Mouse (Mus musculus) kidney, adult 9 months (tissue): Measurements from ENCODE around the gene Tab1.

Experiments used
- DNase-seq: peaks from one replicate; pipeline ENCODE4 v3.0.0; 2022

Tab1 gene

DNA sequence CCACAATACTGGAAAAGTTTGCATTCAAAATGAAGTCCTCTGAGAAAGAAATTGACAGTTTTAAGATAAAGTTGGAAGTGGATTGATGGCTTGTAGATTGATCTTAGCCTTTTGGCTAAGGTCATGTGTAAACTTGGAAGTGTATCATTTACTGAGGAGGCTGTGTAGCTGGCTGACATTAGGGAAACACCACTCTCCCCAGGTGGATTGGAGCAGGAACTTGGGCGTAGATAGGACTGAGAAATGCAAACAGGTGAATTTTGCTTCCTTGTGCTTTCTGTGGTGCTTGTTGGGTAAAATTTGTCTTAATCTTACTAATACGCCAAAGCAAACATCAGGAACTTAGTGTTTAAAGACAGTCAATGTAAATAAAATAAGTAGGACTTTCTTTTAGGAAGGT, 7.4 kb downstream of the Tab1 start:
- DNase-seq = no peak

DNA sequence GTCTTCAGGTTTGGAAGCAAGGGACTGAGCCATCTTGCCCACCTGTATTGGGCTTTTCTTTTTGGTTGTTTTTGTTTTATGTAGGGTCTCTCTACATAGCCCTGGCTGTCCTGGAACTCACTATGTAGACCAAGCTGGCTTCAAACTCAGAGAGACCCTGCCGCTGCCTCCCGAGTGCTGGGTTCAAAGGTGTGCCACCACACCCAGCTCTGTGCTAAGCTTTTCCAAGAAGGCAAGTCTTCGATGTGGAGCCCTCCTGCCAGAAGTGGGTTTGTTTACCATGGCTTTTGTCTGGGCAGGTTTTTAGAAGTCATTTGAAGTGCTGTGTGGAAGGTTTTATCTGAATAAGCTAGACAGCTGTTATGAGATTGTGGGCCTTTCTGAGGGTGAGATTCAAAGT, 8.0 kb downstream of the Tab1 start:
- DNase-seq = no peak

DNA sequence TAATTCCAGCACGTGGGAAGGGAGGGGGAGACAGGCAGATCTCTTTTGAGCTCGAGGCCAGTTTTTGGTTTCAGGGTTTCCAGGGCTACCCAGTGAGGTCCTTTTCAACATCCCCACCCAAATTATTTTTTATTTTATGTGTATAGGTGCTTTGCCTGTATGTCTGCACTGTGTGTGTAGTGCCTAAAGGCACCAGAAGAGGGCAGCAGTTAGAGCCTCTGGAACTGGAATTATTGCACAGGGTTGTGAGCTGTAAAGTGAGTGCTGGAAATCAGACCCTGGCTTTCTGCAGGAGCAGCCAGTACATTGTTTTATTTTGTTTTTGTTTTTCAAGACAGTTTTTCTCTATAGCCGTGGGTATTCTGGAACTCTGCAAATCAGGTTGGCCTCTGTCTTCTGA, 9.2 kb downstream of the Tab1 start:
- no peak for DNase-seq

DNA sequence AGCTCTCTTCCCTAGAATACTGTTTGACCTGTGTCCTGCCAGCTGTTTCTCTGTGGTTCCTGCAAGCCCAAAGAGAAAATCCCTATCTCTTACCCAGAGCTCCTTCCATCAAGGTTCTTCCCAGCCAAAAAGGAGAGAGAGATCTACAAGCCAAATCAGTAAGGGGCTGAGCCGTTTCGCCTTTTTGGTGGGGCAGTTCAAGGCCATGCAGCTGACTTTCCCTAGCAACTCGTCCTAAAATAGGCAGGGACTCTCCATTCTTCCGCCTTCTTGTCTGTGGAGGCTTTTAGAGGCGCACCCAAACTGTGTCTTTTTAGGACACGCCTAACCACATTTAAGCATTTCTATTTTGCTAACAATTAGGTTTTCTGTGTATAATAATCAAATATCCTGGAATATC, 10.8 kb downstream of the Tab1 start:
- no peak for DNase-seq

DNA sequence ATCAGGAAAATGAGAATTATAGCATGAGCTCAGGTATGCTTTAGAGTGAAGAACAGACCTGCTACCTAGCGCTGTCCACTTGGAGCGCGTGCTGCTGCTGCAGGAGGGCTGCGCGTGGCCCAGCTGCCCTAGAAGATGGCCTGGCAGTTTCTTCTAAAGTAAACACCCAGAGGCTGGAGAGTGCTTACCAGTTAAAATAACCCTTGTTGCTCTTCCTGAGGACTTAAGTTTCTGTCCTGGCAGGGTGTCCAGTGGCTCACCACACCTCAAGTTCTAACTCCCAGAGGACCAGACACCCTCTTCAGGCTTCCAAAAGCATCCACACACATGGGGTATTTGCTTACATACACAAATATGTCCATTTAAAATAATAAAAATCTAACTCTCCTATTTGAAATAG, 12.5 kb downstream of the Tab1 start:
- no peak for DNase-seq

DNA sequence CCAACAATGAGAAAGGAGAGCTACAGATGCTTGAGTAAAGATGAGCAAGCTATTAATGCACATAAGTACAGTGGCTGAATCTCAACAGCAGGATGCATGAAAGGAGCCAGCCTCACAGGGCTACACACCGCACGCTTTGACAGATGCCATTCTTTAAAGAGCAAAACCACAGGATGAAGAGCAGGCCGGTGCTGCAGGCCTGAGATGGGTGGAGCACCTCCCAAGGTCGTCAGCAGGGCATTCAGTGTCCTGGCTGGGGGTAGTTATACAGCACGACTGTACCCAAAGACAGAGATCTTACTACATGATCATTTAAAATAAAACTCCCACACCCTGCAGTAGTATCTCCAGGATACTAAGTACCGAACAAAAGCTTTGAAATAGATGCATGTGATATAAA, 13.2 kb downstream of the Tab1 start:
- no peak for DNase-seq

DNA sequence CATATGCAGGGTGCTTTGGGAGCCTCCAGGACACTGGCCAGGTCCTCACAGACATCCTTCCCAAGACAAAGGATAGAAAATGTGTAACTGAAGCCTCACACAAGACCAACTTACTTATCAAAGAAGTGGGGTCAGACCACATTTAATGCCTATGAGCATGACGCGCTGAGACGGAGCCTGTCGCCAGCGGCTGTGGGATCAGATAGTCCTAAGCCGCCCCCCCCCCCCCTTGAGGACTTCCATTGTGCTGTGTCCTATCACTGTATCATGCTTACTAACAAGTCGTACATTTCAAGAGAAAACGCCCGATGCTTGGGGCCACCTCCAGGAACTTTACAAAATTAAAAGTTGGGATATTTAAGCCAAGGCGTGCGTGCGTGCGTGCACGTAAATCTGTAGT, 14.2 kb downstream of the Tab1 start:
- DNase-seq = no peak

DNA sequence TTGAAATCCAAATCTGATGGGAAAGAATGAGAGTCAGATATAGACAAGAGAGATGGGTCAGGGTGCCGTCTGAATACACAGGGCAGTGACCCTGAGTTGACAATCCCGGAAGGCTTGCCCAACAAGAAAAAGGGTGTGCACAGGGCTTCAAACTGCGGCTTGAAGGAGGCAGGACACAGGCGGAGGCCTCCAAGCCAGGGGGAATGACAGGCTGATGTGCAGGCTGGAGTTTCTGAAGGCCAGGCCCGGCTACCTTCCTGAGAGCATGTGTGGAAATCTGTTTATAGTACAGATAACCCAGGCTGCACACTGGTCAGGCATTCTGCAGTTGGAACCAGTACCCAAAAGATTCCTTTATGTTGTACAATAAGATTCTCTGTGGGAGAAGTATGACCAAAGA, 14.6 kb downstream of the Tab1 start:
- no peak for DNase-seq

DNA sequence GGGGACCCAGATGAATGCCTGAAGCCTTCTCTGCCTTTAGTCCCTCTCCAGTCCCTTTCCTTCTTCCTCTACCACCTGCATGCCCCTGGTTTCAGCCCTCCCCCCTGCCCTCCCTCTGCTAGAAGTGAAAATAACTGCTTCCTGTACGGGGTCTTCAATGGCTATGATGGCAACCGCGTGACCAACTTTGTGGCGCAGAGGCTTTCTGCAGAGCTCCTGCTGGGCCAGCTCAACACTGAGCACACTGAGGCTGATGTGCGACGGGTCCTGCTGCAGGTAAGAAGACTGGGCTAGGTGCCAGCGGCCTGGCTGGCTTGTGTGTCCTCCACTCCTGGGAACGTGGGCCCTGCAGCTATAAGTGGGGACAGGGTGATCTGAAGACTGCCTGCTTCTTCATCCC, 15.6 kb downstream of the Tab1 start:
- no peak for DNase-seq

DNA sequence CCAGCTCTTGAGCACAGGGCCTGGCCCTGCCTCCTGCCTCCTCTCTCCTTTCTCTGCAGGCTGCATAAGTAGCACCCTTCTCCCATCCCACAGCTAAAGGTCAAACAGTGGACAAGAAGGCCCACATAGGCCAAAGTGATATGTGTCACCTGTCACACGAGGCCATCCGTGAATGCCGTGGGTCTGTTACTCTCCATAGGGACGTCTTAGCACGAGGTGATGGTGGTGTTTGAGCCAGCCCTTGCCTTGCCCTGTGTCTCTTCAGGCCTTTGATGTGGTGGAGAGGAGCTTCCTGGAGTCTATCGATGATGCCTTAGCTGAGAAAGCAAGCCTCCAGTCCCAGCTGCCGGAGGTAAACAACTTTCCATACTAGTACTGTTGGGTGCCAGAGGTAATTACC, 16.6 kb downstream of the Tab1 start:
- no peak for DNase-seq

DNA sequence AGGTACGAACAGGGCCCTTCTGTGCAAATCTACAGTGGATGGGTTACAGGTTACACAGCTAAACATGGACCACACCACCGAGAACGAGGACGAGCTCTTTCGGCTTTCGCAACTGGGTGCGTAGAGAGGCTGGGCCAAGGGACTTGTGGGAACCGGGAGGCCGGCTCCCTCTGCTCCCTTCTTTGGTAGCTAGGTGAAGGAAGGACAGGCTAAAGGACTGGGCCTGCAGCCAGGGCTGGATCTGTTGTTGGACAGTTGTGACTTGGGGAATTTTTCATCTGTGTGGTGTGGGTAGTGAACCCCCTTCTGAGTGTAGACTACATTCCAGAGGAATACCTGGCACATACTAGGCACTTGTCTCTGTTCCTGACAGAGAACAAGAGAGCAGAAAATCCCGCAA, 19.7 kb downstream of the Tab1 start:
- DNase-seq = no peak

DNA sequence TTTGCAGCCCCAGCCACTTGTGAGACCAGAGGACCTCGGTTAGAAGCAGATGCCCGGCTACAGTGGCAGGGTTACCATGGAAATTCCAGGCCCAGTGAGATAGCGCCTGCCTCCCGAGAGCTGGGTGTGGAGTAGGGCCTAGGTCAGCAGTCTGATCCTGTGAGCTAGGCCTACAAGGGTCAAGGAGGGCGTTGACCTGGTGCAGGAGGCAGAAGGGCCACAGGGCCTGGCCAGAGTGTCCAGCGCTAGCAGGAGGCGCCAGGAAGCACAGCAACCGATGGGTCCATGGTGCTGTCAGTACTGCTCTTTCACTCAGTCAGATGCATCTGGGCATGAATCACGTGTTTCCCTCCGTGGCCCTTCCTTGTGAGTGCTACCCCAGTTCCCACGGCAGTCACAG, 20.8 kb downstream of the Tab1 start:
- no peak for DNase-seq

DNA sequence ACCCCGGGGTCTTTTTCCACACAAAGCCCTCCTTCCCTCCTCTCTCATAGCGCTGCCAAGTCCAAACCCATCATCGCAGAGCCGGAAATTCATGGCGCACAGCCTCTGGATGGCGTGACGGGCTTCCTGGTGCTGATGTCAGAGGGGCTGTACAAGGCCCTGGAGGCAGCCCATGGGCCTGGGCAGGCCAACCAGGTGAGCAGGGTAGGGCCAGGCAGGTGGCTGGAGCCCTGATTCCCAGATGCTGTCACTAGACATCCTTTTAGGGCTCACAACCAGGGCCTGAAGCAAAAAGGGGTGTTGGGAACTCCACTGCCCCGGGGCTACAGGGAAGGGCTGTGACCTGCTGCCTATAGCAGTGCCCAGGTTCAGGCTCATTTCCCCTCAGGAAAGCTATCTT, 22.8 kb downstream of the Tab1 start:
- DNase-seq = no peak

DNA sequence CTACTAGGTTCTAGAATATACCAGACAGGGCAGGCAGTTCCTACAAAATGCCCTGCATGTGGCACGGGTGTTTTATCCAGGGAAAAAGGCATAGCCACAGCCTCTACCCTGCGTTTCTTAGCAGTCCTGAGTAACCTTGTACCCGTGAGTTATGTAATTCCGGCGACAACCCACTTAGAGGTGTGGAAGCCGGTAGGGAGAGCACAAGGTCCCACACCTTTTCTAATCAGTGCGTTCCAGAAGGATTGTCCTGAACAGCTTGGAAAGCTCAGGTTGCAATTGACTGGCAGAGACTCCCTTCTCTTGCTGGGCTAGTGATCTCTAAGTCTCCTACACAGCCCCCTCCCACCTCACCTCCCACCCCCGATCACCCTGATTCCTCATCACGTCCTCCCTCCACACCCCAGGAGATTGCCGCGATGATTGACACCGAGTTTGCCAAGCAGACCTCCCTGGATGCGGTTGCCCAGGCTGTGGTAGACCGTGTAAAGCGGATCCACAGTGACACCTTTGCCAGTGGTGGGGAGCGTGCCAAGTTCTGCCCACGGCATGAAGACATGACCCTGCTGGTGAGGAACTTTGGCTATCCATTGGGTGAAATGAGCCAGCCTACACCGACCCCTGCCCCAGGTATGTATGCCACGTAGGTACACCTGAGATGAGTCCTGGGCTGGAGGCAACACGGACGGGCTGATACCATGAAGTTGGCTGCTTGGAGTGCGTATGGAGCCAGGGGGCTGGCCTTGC, 24.4 kb downstream of the Tab1 start:
- no peak for DNase-seq

DNA sequence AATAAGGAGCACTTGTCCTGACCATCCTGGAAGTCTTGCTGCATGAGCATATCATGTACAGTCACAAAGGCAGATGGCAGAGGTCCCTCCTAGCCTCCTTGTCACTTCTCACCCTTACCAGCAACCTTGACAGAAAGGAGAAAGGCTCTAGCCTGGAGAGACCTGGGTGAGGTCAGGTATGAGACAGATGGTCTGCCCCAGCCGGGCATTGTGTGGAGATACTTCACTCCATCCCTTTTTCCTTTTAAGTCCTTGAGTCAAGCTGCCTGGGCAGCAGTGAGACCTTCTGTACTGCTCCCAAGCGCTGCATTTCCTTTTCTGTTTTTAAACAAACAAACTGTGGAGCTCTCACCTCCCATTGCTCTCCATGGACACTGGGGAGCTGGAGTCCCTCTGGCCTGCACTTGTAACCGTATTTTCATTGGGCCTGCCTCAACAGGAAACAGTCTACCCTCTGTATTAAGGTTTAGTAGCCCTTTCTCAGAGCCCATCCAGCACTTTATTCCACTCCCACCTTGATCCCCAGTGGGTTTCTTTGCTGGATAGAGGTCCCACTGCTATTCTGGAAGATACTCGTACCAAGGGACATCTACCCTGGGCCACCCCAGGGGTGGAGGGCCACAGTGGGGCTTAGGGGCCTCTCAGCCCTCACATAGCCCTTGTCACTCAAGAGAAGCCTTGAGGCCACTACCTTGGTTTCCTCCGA, 25.2 kb downstream of the Tab1 start:
- DNase-seq = no peak

DNA sequence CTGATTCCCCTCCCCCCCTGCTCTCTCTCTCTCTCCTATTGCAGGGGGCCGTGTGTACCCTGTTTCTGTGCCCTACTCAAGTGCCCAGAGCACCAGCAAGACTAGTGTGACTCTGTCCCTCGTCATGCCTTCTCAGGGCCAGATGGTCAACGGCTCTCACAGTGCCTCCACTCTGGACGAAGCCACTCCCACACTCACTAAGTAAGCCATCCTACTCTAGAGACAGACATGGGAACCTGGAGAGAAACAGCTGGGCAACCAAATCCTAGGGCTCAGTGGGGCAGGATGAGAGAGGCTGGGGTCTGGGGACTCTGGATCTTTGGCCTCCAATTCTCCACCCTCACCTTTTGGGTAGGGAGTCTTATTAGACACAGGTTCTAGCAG, 25.8 kb downstream of the Tab1 start:
- DNase-seq = no peak

DNA sequence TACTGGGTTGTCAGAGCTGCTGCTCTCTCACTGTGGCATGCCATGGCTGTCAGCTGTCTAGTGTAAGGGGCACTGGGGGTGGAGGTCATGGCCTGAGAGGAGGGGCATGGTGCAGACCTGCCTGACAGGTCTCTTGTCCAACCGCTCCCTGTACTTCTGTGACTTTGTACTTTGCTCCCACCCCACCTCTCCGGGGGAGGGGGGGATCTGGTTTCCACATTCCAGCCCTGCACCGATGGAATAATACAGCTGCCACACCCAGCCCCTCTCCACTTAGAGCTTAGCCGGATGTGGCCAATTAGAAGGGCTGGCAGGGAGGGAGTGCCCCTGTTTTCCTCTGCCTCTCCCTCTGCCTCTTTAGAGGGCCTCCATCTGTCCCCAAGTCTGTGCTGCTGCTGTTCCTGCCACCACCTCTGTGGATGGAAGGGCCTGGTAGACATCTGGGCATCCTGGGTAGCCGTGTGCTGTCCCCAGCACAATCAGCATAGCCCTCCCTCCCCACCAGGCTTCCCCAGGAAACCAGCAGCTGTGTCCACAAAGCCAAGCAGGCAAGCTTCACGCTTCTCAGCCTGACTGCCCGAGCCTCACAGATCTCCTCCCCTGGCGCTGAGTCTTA, 26.5 kb downstream of the Tab1 start:
- DNase-seq = peak; percentile 93

DNA sequence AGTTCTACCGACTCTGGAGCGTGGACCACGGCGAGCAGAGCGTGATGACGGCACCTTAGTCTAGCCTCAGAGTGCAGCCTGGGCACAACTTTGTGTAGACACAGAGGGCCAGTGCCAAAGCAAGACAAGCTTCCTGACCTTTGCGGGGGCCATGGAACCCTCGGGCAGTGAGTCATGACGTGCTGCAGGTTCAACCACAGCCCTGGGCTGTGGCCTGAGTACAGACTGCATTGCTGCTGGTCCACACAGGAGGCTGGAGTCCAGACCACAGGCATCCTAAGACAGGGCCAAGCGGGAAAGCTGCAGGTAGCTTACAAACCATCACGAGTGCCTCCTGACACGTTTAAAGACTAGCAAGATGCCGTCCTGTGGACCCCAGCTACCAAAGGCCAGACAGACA, 27.3 kb downstream of the Tab1 start:
- DNase-seq = no peak

DNA sequence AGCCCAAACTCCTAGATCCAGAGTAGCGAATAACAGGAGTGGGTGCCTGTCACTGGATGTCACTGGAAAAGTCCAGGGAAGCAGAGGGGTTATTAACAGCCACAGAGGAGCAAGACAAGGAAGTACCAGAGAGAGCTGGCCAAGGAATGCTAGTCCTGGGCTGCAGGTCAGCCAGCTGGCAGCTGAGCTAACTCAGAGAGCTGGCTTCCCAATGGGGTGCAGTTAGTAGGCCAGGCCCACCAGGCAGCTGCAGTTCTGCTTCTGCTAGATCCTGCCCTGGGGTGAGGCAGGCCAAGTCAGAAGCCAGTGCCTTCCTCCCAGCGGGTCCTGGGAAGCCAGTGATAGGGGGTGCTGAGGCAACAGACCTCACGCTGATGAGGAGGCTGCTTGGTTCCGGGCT, 27.8 kb downstream of the Tab1 start:
- DNase-seq = no peak

DNA sequence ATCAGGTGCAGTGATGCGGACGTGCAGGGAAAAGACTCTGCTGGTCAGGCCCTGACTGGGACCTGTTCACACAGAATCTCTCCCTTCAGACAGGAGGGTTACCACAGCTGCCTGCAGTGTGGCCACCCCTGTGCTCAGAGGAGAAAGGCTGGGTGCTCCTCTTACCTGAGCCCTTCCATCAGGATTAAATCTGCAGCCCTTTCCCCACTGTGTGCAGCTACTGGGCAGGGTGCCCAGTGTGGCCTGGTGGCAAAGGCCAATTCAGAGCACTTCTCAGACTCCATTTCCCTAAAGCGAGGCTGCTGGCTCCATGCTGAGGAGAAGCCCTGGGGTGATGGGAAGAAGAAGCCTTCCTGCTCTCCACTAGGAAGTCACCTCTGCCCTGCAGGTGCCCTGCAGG, 28.3 kb downstream of the Tab1 start:
- no peak for DNase-seq

DNA sequence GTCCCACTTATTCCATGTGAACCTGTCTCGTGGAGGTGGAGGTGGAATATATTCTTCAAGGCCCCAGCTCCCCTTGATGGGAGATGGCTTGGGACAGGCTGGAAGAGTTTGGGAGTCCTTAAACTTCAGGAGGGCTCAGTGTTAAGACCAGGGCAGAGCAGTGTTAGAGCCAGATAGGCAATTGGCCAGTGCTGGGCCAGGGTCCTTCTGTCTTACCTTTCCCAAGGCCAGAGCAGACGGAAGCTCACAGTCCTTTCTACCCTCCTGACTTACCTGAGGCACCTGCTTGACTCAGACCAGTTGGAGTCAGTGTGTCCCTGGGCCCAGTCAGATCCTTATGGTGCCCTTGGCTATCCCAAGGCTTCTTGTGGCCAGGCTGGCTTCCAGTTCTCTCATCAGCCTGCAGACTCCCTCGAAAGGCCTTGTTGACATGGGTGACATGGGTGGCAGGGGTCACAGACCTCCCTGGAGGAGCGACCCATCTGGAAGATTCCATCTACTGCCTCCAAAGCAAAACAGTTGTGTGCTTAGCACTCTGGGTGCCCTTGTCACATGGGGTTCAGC, 29.6 kb downstream of the Tab1 start:
- DNase-seq = no peak

DNA sequence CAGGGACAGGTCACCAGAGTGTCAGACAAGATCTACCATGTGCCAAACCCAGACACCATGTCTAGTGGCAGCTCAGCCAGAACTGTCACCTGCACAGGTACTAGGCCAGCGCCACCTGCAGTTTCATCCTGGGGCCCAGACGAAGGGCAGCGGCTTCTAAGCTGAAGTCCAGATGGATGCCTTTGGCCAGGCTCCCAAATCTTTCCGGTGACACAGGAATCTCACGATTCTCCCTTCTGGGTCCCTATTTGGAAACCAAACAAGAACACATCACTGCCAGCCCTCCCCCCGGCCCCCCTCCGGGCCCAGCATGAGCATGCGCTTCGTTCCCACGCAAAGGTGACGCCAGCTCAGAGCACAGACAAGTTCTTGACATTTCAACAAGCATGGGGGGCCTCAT, 30.3 kb downstream of the Tab1 start:
- DNase-seq = no peak

DNA sequence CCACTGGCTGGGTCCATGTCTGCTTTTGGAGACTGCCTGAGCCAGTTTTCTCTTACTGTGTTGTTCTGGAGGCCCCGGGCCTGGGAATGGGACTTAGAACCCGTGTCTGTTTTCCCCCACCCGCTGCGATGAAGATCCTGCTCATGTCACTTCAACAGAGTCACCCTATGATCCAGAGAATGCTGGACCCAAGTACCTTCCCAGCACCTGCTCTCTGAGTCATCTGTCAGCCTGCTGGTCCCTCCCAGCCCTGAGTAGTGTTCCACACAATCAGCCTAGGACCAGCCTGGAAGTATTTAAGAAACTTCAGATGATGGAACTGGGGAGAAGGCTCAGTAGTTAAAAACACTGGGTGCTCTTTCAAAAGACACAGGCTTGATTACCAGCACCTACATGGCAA, 30.8 kb downstream of the Tab1 start:
- no peak for DNase-seq

DNA sequence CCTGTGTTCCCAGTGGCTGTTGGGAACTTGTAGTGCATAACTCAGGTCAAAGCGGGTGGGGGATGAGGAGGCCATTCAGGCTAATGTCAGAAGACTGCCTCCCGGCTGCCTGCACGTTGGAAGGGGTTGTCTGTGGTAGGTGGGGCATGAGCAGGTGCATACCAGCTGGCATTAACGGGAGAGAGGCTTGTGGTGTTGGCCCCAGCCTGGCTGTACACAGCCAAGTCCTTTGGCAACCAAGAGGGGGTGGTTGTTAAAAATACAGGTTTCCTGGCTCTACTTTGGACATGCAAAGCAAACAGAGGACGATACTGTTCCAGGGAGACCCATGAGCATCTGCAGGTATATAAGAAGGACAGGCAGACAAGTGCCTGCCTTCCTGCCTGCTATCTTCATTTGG, 32.5 kb downstream of the Tab1 start:
- no peak for DNase-seq
